Comparison of ENCODE assay signal across 26 mouse cellular contexts in genomic region chr14:67612471-67612870, GRCm38 (mm10).
A peak's percentile ranks its signal among the peaks of the same experiment; 100 is the strongest.
DNase-seq lines count a peak whose midpoint lies in the region; ATAC-seq lines count a peak whose summit lies in the region.
"Had no signal": no experiment of that assay in that cellular context is flagged by ENCODE, and none has a peak within 500 bp of the region (broad histone marks: within the 10 kb centered on the region; RNA-seq: fewer than 3 reads in every experiment).

No protein-coding gene starts in this region.

- no peaks in the 10 kb centered on the region for H3K36me3 ChIP-seq in embryonic facial prominence, embryonic 12.5 days
- no peaks in the 10 kb centered on the region for H3K36me3 ChIP-seq in embryonic facial prominence, embryonic 10.5 days (replicated peaks)
- H3K36me3 ChIP-seq in heart, embryonic 15.5 days, result no peaks in the 10 kb centered on the region
- no peaks in the 10 kb centered on the region for H3K36me3 ChIP-seq in embryonic facial prominence, embryonic 13.5 days
- H3K36me3 ChIP-seq in limb, embryonic 13.5 days, result no peaks in the 10 kb centered on the region
- H3K36me3 ChIP-seq: G1E; heart, embryonic 10.5 days; hindbrain, embryonic 12.5 days; intestine, embryonic 15.5 days; liver, embryonic 13.5 days; neural tube, embryonic 13.5 days had no signal

- H3K4me3 ChIP-seq in embryonic facial prominence, embryonic 12.5 days, result no peak overlapping the region
- no peak overlapping the region for H3K4me3 ChIP-seq in embryonic facial prominence, embryonic 10.5 days
- H3K4me3 ChIP-seq in heart, embryonic 15.5 days, result no peak overlapping the region
- H3K4me3 ChIP-seq in embryonic facial prominence, embryonic 13.5 days, result no peak overlapping the region
- no peak overlapping the region for H3K4me3 ChIP-seq in limb, embryonic 13.5 days
- H3K4me3 ChIP-seq: heart, embryonic 10.5 days; hindbrain, embryonic 12.5 days; liver, embryonic 13.5 days; neural tube, embryonic 13.5 days had no signal

- H3K9ac ChIP-seq in embryonic facial prominence, embryonic 12.5 days, result no peak overlapping the region
- H3K9ac ChIP-seq in heart, embryonic 15.5 days, result no peak overlapping the region
- H3K9ac ChIP-seq in embryonic facial prominence, embryonic 13.5 days, result no peak overlapping the region
- no peak overlapping the region for H3K9ac ChIP-seq in limb, embryonic 13.5 days
- H3K9ac ChIP-seq: hindbrain, embryonic 12.5 days; intestine, embryonic 15.5 days; liver, embryonic 13.5 days; neural tube, embryonic 13.5 days had no signal

- H3K4me1 ChIP-seq in embryonic facial prominence, embryonic 12.5 days, result peaks cover 51% of the 10 kb centered on the region
- H3K4me1 ChIP-seq in embryonic facial prominence, embryonic 10.5 days, result peaks cover 83% of the 10 kb centered on the region
- H3K4me1 ChIP-seq in heart, embryonic 15.5 days (replicated peaks), result peaks cover 8% of the 10 kb centered on the region; the same call in 1 of the 2 replicates
- H3K4me1 ChIP-seq in embryonic facial prominence, embryonic 13.5 days, result peaks cover 61% of the 10 kb centered on the region
- peaks cover 83% of the 10 kb centered on the region for H3K4me1 ChIP-seq in limb, embryonic 13.5 days
- H3K4me1 ChIP-seq: liver, embryonic 13.5 days had no signal

- no peak overlapping the region for H3K4me2 ChIP-seq in embryonic facial prominence, embryonic 12.5 days (replicated peaks)
- H3K4me2 ChIP-seq in heart, embryonic 15.5 days, result peak overlapping the region; percentile 51; the same call in 1 of the 2 replicates
- H3K4me2 ChIP-seq in embryonic facial prominence, embryonic 13.5 days, result peak overlapping the region; percentile 56
- H3K4me2 ChIP-seq in limb, embryonic 13.5 days (replicated peaks), result peak overlapping the region; percentile 60
- H3K4me2 ChIP-seq: midbrain, embryonic 11.5 days had no signal

- H3K9me3 ChIP-seq in embryonic facial prominence, embryonic 12.5 days, result no peaks in the 10 kb centered on the region
- no peaks in the 10 kb centered on the region for H3K9me3 ChIP-seq in embryonic facial prominence, embryonic 10.5 days
- H3K9me3 ChIP-seq in heart, embryonic 15.5 days (replicated peaks), result no peaks in the 10 kb centered on the region
- no peaks in the 10 kb centered on the region for H3K9me3 ChIP-seq in embryonic facial prominence, embryonic 13.5 days
- H3K9me3 ChIP-seq in limb, embryonic 13.5 days, result no peaks in the 10 kb centered on the region
- H3K9me3 ChIP-seq: heart, embryonic 10.5 days; hindbrain, embryonic 12.5 days; intestine, embryonic 15.5 days; liver, embryonic 13.5 days; neural tube, embryonic 13.5 days had no signal

- no peak for DNase-seq in embryonic facial prominence, embryonic 10.5 days (ENCODE audit: low spot score)
- no peak for DNase-seq in heart, postnatal 10 days
- no peak for DNase-seq in MN1 (ENCODE audit: low spot score)
- DNase-seq in thymus, postnatal 25 days, result no peak
- DNase-seq: cerebellum, adult 11-12 months; cerebellum, adult 9-11 months; embryo, embryonic 11 days; layer of hippocampus, adult 9-11 months; liver, embryonic 13.5 days; lung, adult 18-20 months; lung, postnatal 10 days; right cerebral cortex, postnatal 4 days; thymus, adult 2 months; thymus, postnatal 4 days had no signal

- WGBS in embryonic facial prominence, embryonic 12.5 days, result 28% methylated on average over 4 of the region's 4 CpGs
- 21% methylated on average over 4 of the region's 4 CpGs for WGBS in embryonic facial prominence, embryonic 10.5 days
- 44% methylated on average over 4 of the region's 4 CpGs for WGBS in heart, embryonic 15.5 days
- whole genome bisulfite sequencing in embryonic facial prominence, embryonic 13.5 days, result 16% methylated on average over 4 of the region's 4 CpGs
- 37% methylated on average over 4 of the region's 4 CpGs for WGBS in limb, embryonic 13.5 days

- intact Hi-C loops in heart, postnatal 10 days (cut with DNase I), result no loop called here

- no peak for ATAC-seq in embryonic facial prominence, embryonic 12.5 days (ENCODE audit: insufficient number of reproducible peaks, insufficient read depth, low FRiP score, low TSS enrichment)
- no peak for ATAC-seq in heart, embryonic 15.5 days (replicated peaks; ENCODE audit: insufficient number of reproducible peaks, insufficient read depth, low FRiP score, low read depth)
- ATAC-seq in embryonic facial prominence, embryonic 13.5 days (ENCODE audit: insufficient number of reproducible peaks, insufficient read depth, low FRiP score, low TSS enrichment, low read depth), result no peak
- no peak for ATAC-seq in limb, embryonic 13.5 days (ENCODE audit: low FRiP score, low read depth)
- ATAC-seq: forebrain, embryonic 14.5 days; hindbrain, postnatal 0 days; intestine, embryonic 15.5 days had no signal

- H3K27me3 ChIP-seq in embryonic facial prominence, embryonic 12.5 days, result peaks cover 11% of the 10 kb centered on the region; the same call in 1 of the 2 replicates
- peaks cover 86% of the 10 kb centered on the region for H3K27me3 ChIP-seq in embryonic facial prominence, embryonic 10.5 days (replicated peaks; ENCODE audit: low read depth, poor library complexity, severe bottlenecking)
- peaks cover 5% of the 10 kb centered on the region for H3K27me3 ChIP-seq in heart, embryonic 15.5 days
- H3K27me3 ChIP-seq in embryonic facial prominence, embryonic 13.5 days, result peaks cover 59% of the 10 kb centered on the region
- H3K27me3 ChIP-seq in limb, embryonic 13.5 days, result 0 out of 2 replicates have a peak, but pooled peaks cover 11% of the 10 kb centered on the region
- H3K27me3 ChIP-seq: intestine, embryonic 15.5 days; liver, embryonic 13.5 days had no signal

- H3K27ac ChIP-seq in embryonic facial prominence, embryonic 12.5 days, result peak overlapping the region; percentile 46
- H3K27ac ChIP-seq in embryonic facial prominence, embryonic 10.5 days (replicated peaks), result no peak overlapping the region; the same call in 1 of the 2 replicates
- H3K27ac ChIP-seq in heart, embryonic 15.5 days, result no peak overlapping the region
- H3K27ac ChIP-seq in embryonic facial prominence, embryonic 13.5 days, result peak overlapping the region; percentile 33; the same call in 1 of the 2 replicates
- H3K27ac ChIP-seq in limb, embryonic 13.5 days, result peak overlapping the region; percentile 85; the same call in 1 of the 2 replicates
- H3K27ac ChIP-seq: heart, embryonic 10.5 days; hindbrain, embryonic 12.5 days; hindbrain, postnatal 0 days; intestine, embryonic 15.5 days; liver, embryonic 13.5 days; neural tube, embryonic 13.5 days had no signal

Comparison
In these comparisons a context has a peak if more than half of its experiments do, and no peak if none do; other contexts are left out.
1. H3K27ac ChIP-seq: peak in embryonic facial prominence, embryonic 12.5 days (single experiment), embryonic facial prominence, embryonic 13.5 days (single experiment) and limb, embryonic 13.5 days (single experiment); none in embryonic facial prominence, embryonic 10.5 days (single experiment) and heart, embryonic 15.5 days (single experiment).